Mouse (Mus musculus): ENCODE measurements around the gene Nvl. TPM values are rescaled to one million over a fixed set of nuclear protein-coding genes. Genes with fewer than 3 reads are reported as not detected.

Nvl gene
- 30.5 and 33.0 TPM in 2 replicates for polyA plus RNA-seq (2015; fragmentation: Nextera tagmentation; extraction: Ambion mirVana)

DNA sequence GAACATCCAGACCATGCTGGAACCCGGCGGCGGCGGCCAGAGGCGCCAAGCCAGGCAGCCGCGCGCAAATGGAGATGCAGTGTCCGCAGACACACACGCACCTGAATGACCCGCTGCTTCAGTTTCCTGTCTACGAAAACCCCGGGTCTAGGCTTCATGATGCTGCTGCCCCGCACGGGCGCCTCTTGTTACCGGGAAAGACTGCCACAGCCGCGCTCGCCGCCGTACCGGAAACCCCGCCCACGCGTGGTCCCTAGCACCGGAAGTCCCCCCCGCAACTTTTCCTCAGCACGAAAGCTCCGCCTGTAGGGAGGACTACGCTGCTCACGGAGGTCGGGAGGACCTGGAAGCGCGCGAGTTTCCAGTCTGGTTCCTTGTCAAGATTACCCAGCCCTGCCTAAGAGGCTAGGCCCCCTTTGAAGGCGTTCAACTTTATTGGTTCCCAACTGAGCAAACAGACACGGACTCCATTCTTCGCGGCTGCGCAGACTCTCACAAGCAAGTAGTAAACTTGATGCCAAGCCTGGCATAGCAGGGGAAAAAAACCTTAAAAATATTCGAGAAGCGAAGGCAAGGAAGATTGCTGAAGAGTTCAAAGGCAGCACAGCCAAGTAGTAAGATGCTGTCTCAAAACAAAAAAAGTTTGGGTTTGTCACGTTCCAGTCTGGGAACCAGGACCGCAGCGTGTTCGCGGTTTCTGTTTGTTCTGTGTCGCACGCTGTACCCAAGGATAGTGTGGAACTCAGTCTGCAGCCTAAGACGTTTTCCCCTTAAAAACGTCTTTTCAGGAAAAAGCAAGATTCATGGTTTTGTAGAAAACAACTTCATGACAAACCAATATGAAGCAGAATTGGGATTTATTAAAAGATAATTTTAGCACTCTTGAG lies at the start of gene Nvl, which contains the start of gene Cnih4:
TSS of gene Nvl (minus strand) at position 255 of the 887 bp plus-strand sequence.
TSS of gene Cnih4 (plus strand) at position 744 of the 887 bp plus-strand sequence.
- Histone ChIP-seq H3K4me3 (ENCODE audit: low read length) (peak within 1 kb of the TSS; percentile 76), H3K9me3 (ENCODE audit: control insufficient read depth, low read length) (no peaks in the 10 kb centered on the region), H3K36me3 (ENCODE audit: control insufficient read depth, insufficient read depth, low read length) (peaks cover 4% of the 10 kb centered on the region), H3K27me3 (ENCODE audit: control insufficient read depth, insufficient read depth, low read depth, low read length) (no peaks in the 10 kb centered on the region), H3K4me2 (ENCODE audit: low read depth, low read length) (peak within 1 kb of the TSS; percentile 76), H3K4me1 (replicated peaks; ENCODE audit: control insufficient read depth, insufficient read depth, low read length) (peaks cover 10% of the 10 kb centered on the region), H3K27ac (ENCODE audit: low read length) (peak within 1 kb of the TSS; percentile 88), H3K9ac (ENCODE audit: low read length) (peak within 1 kb of the TSS; percentile 67)
- WGBS, result under 1% methylated on average over 52 of the region's 52 CpGs
- peak; percentile 100 for ATAC-seq (ENCODE audit: low read depth)

DNA sequence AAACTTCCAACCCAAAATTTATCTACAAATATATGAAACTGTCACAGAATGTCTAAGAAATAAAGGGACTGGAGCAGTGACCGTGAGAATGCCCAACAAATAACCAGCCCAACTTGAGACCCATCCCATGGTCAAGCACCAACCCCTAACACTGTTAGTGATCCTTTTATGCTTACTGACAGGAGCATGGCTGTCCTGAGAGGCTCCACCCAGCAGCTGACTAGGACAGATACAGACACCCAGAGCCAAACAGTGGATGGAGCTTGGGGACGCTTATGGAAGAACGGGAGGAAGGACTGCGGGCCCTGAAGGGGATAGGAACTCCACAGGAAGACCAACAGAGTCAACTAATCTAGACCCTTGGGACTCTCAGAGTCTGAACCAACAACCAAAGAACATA lies 44.9 kb upstream of the Nvl start:
- Histone ChIP-seq H3K9ac (ENCODE audit: low read length) (no peak overlapping the region), H3K4me1 (replicated peaks; ENCODE audit: control insufficient read depth, insufficient read depth, low read length) (no peaks in the 10 kb centered on the region), H3K9me3 (ENCODE audit: control insufficient read depth, low read length) (no peaks in the 10 kb centered on the region), H3K36me3 (ENCODE audit: control insufficient read depth, insufficient read depth, low read length) (peaks cover 45% of the 10 kb centered on the region), H3K4me2 (ENCODE audit: low read depth, low read length) (no peak overlapping the region), H3K27me3 (ENCODE audit: control insufficient read depth, insufficient read depth, low read depth, low read length) (no peaks in the 10 kb centered on the region), H3K27ac (ENCODE audit: low read length) (no peak overlapping the region), H3K4me3 (ENCODE audit: low read length) (no peak overlapping the region)
- ATAC-seq (ENCODE audit: low read depth), result no peak
- WGBS, result 93% methylated on average over 4 of the region's 4 CpGs

DNA sequence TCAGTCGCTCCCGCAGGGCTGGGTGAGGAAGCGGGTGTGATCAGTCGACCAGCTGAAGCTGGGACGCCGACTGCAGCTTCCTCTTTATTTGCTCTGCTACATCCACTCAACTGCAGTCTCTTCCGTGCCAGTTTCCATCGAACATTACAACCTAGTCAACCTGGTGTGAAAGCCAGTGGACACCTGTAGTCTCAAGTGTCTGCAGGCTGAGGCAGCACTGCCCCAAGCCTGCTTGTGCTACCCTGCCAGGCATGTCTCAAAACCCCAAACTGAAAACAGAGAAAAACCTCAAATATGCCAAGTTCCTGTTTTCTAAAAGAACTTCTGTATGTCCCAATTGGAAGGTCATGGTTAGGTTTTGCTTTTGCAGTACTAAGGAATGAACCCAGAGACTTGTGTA lies 26.2 kb upstream of the Nvl start:
- H3K4me2 ChIP-seq (ENCODE audit: low read depth, low read length), result no peak overlapping the region
- no peaks in the 10 kb centered on the region for H3K4me1 ChIP-seq (replicated peaks; ENCODE audit: control insufficient read depth, insufficient read depth, low read length)
- H3K27me3 ChIP-seq (ENCODE audit: control insufficient read depth, insufficient read depth, low read depth, low read length), result no peaks in the 10 kb centered on the region
- no peak overlapping the region for H3K27ac ChIP-seq (ENCODE audit: low read length)
- WGBS, result 74% methylated on average over 8 of the region's 8 CpGs
- no peak for ATAC-seq (ENCODE audit: low read depth)
- no peak overlapping the region for H3K4me3 ChIP-seq (ENCODE audit: low read length)
- H3K9me3 ChIP-seq (ENCODE audit: control insufficient read depth, low read length), result no peaks in the 10 kb centered on the region
- peaks cover 22% of the 10 kb centered on the region for H3K36me3 ChIP-seq (ENCODE audit: control insufficient read depth, insufficient read depth, low read length)
- H3K9ac ChIP-seq (ENCODE audit: low read length), result no peak overlapping the region

DNA sequence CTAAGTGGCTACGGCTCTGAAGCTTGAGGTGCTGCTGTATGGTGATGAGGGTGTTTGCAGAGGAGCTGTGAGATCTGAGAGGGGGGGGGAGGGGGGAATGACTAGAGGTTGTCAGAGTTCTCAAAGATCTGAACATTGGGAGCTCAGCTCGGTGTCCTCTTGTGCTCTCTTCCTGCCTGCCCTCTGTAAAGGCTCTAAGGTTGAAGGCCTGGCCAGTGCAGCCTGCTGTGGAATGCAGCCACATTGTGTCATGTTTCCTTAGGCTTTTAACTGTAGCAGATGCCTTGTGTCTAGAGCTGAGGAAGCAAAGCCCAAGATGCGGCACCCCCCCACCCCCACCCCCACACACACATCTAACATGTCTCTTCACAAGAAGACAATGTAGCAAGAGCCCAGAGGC lies 24.4 kb upstream of the Nvl start:
- Histone ChIP-seq H3K27ac (ENCODE audit: low read length) (no peak overlapping the region), H3K4me1 (replicated peaks; ENCODE audit: control insufficient read depth, insufficient read depth, low read length) (no peaks in the 10 kb centered on the region), H3K27me3 (ENCODE audit: control insufficient read depth, insufficient read depth, low read depth, low read length) (no peaks in the 10 kb centered on the region), H3K36me3 (ENCODE audit: control insufficient read depth, insufficient read depth, low read length) (peaks cover 25% of the 10 kb centered on the region), H3K4me3 (ENCODE audit: low read length) (no peak overlapping the region), H3K9me3 (ENCODE audit: control insufficient read depth, low read length) (no peaks in the 10 kb centered on the region), H3K4me2 (ENCODE audit: low read depth, low read length) (no peak overlapping the region), H3K9ac (ENCODE audit: low read length) (no peak overlapping the region)
- no peak for ATAC-seq (ENCODE audit: low read depth)
- 73% methylated on average over 3 of the region's 3 CpGs for WGBS

DNA sequence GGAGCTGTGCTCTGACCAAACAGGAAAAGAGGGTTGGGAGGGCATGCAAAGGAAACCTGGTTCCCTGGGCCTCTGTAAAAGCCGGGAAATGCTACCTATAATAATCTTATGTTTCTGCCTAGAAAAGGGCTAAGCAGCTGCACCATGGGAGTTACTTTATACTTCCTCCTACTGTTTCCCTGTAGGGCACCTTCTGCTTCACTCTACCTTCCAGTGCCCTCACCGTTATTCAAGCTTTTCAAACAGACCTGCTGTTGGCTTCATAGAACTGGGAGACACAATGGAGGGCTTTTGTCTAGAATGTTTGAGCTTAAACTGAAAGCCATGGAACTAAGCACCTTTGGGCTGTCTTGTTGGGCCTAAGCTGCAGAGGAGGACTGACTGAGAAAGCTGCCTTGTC lies 23.8 kb upstream of the Nvl start:
- no peak overlapping the region for H3K27ac ChIP-seq (ENCODE audit: low read length)
- H3K27me3 ChIP-seq (ENCODE audit: control insufficient read depth, insufficient read depth, low read depth, low read length), result no peaks in the 10 kb centered on the region
- no peak overlapping the region for H3K9ac ChIP-seq (ENCODE audit: low read length)
- ATAC-seq (ENCODE audit: low read depth), result no peak
- H3K4me1 ChIP-seq (replicated peaks; ENCODE audit: control insufficient read depth, insufficient read depth, low read length), result no peaks in the 10 kb centered on the region
- H3K4me2 ChIP-seq (ENCODE audit: low read depth, low read length), result no peak overlapping the region
- H3K4me3 ChIP-seq (ENCODE audit: low read length), result no peak overlapping the region
- H3K36me3 ChIP-seq (ENCODE audit: control insufficient read depth, insufficient read depth, low read length), result peaks cover 30% of the 10 kb centered on the region
- no peaks in the 10 kb centered on the region for H3K9me3 ChIP-seq (ENCODE audit: control insufficient read depth, low read length)
- 81% methylated on average over 2 of the region's 2 CpGs for WGBS

DNA sequence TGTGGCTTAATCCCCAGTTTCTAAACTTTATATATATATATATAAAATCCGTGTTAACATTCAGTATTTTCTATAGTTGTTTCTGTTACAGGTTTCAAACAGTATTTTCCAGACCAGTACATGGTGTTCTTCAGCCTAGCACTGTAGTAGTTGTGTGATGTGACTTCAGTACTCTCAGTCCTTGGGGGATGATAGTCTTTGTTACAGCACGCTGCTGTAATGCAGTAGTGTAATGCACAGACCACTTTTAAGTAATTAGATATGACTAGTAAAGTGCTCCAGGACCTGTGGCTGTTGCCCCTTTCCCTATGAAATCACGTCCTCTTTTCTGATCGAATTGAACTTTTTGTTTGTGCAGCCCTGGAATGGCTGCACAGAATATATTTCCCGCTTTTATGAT lies 7.5 kb upstream of the Nvl start:
- ATAC-seq (ENCODE audit: low read depth), result no peak
- H3K36me3 ChIP-seq (ENCODE audit: control insufficient read depth, insufficient read depth, low read length), result peaks cover 4% of the 10 kb centered on the region
- 31% methylated on average over 5 of the region's 5 CpGs for WGBS
- peaks cover 9% of the 10 kb centered on the region for H3K4me1 ChIP-seq (replicated peaks; ENCODE audit: control insufficient read depth, insufficient read depth, low read length)
- no peak overlapping the region for H3K27ac ChIP-seq (ENCODE audit: low read length)
- H3K4me3 ChIP-seq (ENCODE audit: low read length), result peak overlapping the region; percentile 97
- no peaks in the 10 kb centered on the region for H3K9me3 ChIP-seq (ENCODE audit: control insufficient read depth, low read length)
- H3K9ac ChIP-seq (ENCODE audit: low read length), result peak overlapping the region; percentile 91
- no peaks in the 10 kb centered on the region for H3K27me3 ChIP-seq (ENCODE audit: control insufficient read depth, insufficient read depth, low read depth, low read length)
- peak overlapping the region; percentile 81 for H3K4me2 ChIP-seq (ENCODE audit: low read depth, low read length)

DNA sequence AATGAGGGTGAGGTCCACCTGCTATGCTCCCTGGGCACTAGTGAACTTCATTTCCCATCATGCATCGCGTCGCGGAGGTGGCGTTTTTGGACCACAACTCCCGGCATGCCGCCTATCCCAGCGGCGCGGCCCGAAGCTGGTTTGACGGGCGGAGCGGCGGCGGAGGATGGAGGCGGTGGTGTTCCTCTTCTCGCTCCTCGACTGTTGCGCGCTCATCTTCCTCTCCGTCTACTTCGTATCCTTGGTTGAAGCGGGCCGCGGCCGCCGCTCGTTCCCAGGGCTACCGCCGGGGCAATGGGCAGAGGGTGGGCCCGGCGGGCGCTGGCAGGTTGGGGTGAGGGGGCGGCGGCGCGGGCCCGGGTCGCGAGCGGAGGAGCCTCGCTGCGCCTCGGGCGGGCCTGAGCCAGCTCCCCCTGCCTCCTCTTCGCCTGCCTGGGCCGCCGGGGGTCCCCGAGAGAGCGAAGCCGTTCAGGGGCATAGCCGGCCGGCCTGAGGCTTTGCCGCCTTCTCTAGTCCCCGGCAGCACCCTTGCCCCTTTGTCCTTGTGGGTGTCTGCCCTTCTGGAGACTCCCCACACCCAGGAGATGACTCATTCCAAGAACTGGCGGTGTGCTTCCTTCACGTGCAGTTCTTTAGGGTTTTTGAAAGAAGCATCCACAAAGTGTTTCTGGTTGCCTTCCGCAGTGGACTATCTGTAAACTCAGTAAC lies 7.0 kb upstream of the Nvl start:
- peak; percentile 93 for ATAC-seq (ENCODE audit: low read depth)
- H3K9ac ChIP-seq (ENCODE audit: low read length), result peak overlapping the region; percentile 91
- no peaks in the 10 kb centered on the region for H3K9me3 ChIP-seq (ENCODE audit: control insufficient read depth, low read length)
- WGBS, result under 1% methylated on average over 46 of the region's 59 CpGs
- peak overlapping the region; percentile 81 for H3K4me2 ChIP-seq (ENCODE audit: low read depth, low read length)
- peak overlapping the region; percentile 97 for H3K4me3 ChIP-seq (ENCODE audit: low read length)
- no peaks in the 10 kb centered on the region for H3K27me3 ChIP-seq (ENCODE audit: control insufficient read depth, insufficient read depth, low read depth, low read length)
- peak overlapping the region; percentile 63 for H3K27ac ChIP-seq (ENCODE audit: low read length)
- H3K4me1 ChIP-seq (replicated peaks; ENCODE audit: control insufficient read depth, insufficient read depth, low read length), result peaks cover 9% of the 10 kb centered on the region
- H3K36me3 ChIP-seq (ENCODE audit: control insufficient read depth, insufficient read depth, low read length), result peaks cover 4% of the 10 kb centered on the region

DNA sequence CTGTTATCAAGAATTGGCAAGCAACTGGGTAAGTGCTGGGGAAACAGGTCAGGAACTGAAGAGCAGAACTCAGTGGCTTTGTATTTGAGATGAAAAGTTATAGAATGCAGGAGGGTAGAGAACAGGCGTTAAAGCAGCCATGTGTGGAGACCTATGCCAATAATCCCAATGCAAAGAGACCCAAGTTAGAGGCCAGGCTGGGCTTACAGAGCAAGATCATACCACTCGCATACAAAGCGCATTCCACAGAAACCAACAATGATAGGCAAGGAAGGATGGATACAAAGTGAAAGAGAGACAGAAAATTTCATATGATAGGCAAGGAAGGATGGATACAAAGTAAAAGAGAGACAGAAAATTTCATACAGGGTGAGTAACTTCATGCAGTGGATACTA lies 6.4 kb upstream of the Nvl start:
- 65% methylated on average over 3 of the region's 3 CpGs for WGBS
- no peaks in the 10 kb centered on the region for H3K27me3 ChIP-seq (ENCODE audit: control insufficient read depth, insufficient read depth, low read depth, low read length)
- H3K9me3 ChIP-seq (ENCODE audit: control insufficient read depth, low read length), result no peaks in the 10 kb centered on the region
- peak; percentile 19; the same call in 1 of the 2 replicates for ATAC-seq (ENCODE audit: low read depth)
- H3K27ac ChIP-seq (ENCODE audit: low read length), result no peak overlapping the region
- H3K36me3 ChIP-seq (ENCODE audit: control insufficient read depth, insufficient read depth, low read length), result peaks cover under 1% of the 10 kb centered on the region
- peaks cover 9% of the 10 kb centered on the region for H3K4me1 ChIP-seq (replicated peaks; ENCODE audit: control insufficient read depth, insufficient read depth, low read length)
- no peak overlapping the region for H3K4me2 ChIP-seq (ENCODE audit: low read depth, low read length)
- no peak overlapping the region for H3K9ac ChIP-seq (ENCODE audit: low read length)
- H3K4me3 ChIP-seq (ENCODE audit: low read length), result peak overlapping the region; percentile 97

DNA sequence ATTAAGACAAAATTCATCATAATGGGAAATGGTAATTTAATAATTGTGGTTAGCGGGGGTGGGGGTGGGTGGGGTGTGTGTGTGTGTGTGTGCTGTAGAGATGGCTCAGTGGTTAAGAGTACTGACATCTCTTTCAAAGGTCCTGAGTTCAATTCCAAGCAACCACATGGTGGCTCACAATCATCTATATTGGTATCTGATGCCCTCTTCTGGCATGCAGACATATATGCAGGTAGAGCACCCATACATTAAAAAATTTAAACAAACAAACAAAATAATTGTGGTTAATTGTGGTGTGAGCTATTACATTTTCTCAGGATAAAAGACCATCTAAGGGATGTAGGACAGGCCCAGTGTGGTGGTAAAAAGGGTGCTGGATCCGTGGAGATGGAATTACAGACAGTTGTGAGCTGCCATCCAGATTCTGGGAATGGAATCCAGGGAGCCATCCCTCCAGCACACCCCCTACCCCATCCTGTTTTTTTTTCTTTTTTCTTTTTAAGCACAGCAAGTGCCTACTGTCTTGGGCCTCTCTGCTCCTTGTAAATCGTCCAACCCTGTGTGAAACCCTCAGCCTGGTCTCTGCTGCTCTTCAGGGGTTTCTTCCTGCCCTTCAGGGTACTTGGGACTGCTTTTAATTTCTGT lies 5.5 kb upstream of the Nvl start:
- no peak overlapping the region for H3K4me3 ChIP-seq (ENCODE audit: low read length)
- H3K27me3 ChIP-seq (ENCODE audit: control insufficient read depth, insufficient read depth, low read depth, low read length), result no peaks in the 10 kb centered on the region
- no peak overlapping the region for H3K4me2 ChIP-seq (ENCODE audit: low read depth, low read length)
- 68% methylated on average over 3 of the region's 3 CpGs for WGBS
- H3K9ac ChIP-seq (ENCODE audit: low read length), result no peak overlapping the region
- no peaks in the 10 kb centered on the region for H3K9me3 ChIP-seq (ENCODE audit: control insufficient read depth, low read length)
- H3K36me3 ChIP-seq (ENCODE audit: control insufficient read depth, insufficient read depth, low read length), result no peaks in the 10 kb centered on the region
- ATAC-seq (ENCODE audit: low read depth), result no peak
- no peak overlapping the region for H3K27ac ChIP-seq (ENCODE audit: low read length)
- peaks cover 14% of the 10 kb centered on the region for H3K4me1 ChIP-seq (replicated peaks; ENCODE audit: control insufficient read depth, insufficient read depth, low read length)
